Mouse (Mus musculus) colon, adult 2 months (tissue): Measurements from ENCODE around the gene Dpysl4. TPM values are rescaled to one million over a fixed set of nuclear protein-coding genes. Genes with fewer than 3 reads are reported as not detected.

ENCODE experiments used
- polyA plus RNA-seq: library from polyadenylated mRNA; depleted of rRNA; stranded (reverse); fragments of >200 nt; gene quantifications from 2 replicates; pipeline ENCODE4 v1.2.3, GENCODE M21; 2012; rRNA removed

Dpysl4 gene
- polyA plus RNA-seq = 1.3 and 1.7 TPM in 2 replicates

GRCm38 (mm10) chr7:139085629-139086194 is at the start of gene Dpysl4:
Gene Dpysl4 (plus strand): TSS chr7:139086001.

Other genes starting within 250 kb of the Dpysl4 start
- gene Ppp2r2d, start 239.9 kb upstream of the Dpysl4 start, polyA plus RNA-seq = 17.2 and 18.4 TPM in 2 replicates
- gene Mapk1ip1, start 239.7 kb upstream of the Dpysl4 start, polyA plus RNA-seq = 32.2 and 37.9 TPM in 2 replicates
- gene Bnip3, start 176.5 kb upstream of the Dpysl4 start, polyA plus RNA-seq = 10.0 and 12.3 TPM in 2 replicates
- gene Jakmip3, start 145.3 kb upstream of the Dpysl4 start, polyA plus RNA-seq = 0.21 and 0.33 TPM in 2 replicates
- gene Lrrc27, start 127.0 kb downstream of the Dpysl4 start, polyA plus RNA-seq = 2.3 and 2.5 TPM in 2 replicates
- gene Stk32c, start 127.3 kb downstream of the Dpysl4 start, polyA plus RNA-seq = 3.8 and 5.3 TPM in 2 replicates
- 16.5 and 17.6 TPM in 2 replicates for gene Pwwp2b, start 162.5 kb downstream of the Dpysl4 start, polyA plus RNA-seq